Mouse (Mus musculus) E14TG2a.4 (cell line): ENCODE measurements around the gene Grm2.
"Not testable (repeated sequence)": the region's sequence is repeated elsewhere in the genome, so short reads cannot be mapped to it uniquely, and the experiment has no call there.

ENCODE experiments used
- H3K27me3 ChIP-seq: 2 replicates; pipeline ENCODE4 v1.6.1; 2014; ENCODE audit warnings: low read length, control low read depth; ENCODE audit not compliant: insufficient read depth
- H3K36me3 ChIP-seq: 2 replicates; pipeline ENCODE4 v1.6.1; 2014; ENCODE audit warnings: low read length, control low read depth; ENCODE audit not compliant: insufficient read depth
- H3K4me1 ChIP-seq: replicated peaks from 2 replicates; pipeline ENCODE4 v1.6.1; 2014; ENCODE audit warnings: low read depth, low read length, control low read depth
- H3K4me3 ChIP-seq: replicated peaks from 2 replicates; pipeline ENCODE4 v1.5.1; 2014; ENCODE audit warnings: mild to moderate bottlenecking, low read length
- H3K9me3 ChIP-seq: 2 replicates; pipeline ENCODE4 v1.6.1; 2014; ENCODE audit warnings: low read length, control low read depth
- CTCF ChIP-seq: conservative IDR thresholded peaks from 2 replicates; pipeline ENCODE4 v1.5.1; 2014; ENCODE audit warnings: low read length
- NANOG ChIP-seq: IDR thresholded peaks from 2 replicates; pipeline ENCODE4 v1.6.1; 2014; ENCODE audit warnings: borderline replicate concordance, low read length, mixed read lengths
- POU5F1 ChIP-seq: IDR thresholded peaks from 2 replicates; pipeline ENCODE4 v1.6.1; 2014; ENCODE audit warnings: low read length, borderline replicate concordance

The Grm2 gene

GRCm38 (mm10) chr9:106643128-106643527, 12.8 kb downstream of the Grm2 start:
- Histone ChIP-seq H3K4me1 (peaks cover 49% of the 10 kb centered on the region), H3K9me3 (no peaks in the 10 kb centered on the region; the same call in 1 of the 2 replicates), H3K27me3 (peaks cover 32% of the 10 kb centered on the region), H3K36me3 (no peaks in the 10 kb centered on the region), H3K4me3 (no peak overlapping the region)
- TF ChIP-seq NANOG (no peak), POU5F1 (no peak), CTCF (peak; percentile 94)

DNA sequence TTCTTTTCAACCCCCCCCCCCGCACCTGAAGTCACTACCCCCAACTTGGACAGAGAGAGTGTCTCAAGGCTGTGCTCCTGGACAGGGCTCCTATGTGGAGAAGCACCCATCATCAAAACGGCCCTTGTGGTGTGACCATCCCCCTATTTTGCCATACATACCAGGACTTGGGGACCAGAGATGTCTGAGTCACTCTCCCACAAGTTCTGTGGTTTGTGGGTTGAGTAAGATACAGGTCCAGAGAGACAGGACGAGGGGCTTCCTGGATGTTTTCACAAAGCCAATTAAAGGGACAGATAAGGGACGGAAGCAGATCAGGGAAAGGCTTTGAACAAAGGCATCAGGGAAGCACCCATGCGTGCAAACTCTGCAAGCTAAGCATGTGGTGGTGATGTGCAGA, 14.5 kb downstream of the Grm2 start:
- Histone ChIP-seq H3K9me3 (no peaks in the 10 kb centered on the region), H3K27me3 (peaks cover 17% of the 10 kb centered on the region), H3K4me3 (no peak overlapping the region), H3K36me3 (no peaks in the 10 kb centered on the region), H3K4me1 (peaks cover 32% of the 10 kb centered on the region)
- no peak for TF ChIP-seq NANOG

GRCm38 (mm10) chr9:106638154-106638553, 17.7 kb downstream of the Grm2 start:
- Histone ChIP-seq H3K9me3 (no peaks in the 10 kb centered on the region), H3K27me3 (0 out of 2 replicates have a peak, but pooled peaks cover 5% of the 10 kb centered on the region), H3K36me3 (no peaks in the 10 kb centered on the region), H3K4me3 (no peak overlapping the region), H3K4me1 (peaks cover 4% of the 10 kb centered on the region; the same call in 1 of the 2 replicates)
- no peak for TF ChIP-seq NANOG
- TF ChIP-seq POU5F1, result no peak
- TF ChIP-seq CTCF, result no peak

GRCm38 (mm10) chr9:106632185-106632584, 23.7 kb downstream of the Grm2 start:
- Histone ChIP-seq H3K9me3 (peaks cover 3% of the 10 kb centered on the region; the same call in 1 of the 2 replicates), H3K27me3 (no peaks in the 10 kb centered on the region), H3K4me3 (no peak overlapping the region), H3K36me3 (no peaks in the 10 kb centered on the region), H3K4me1 (peaks cover 11% of the 10 kb centered on the region)
- TF ChIP-seq POU5F1 (no peak), NANOG (no peak), CTCF (no peak)

GRCm38 (mm10) chr9:106627796-106628195, 28.1 kb downstream of the Grm2 start:
- Histone ChIP-seq H3K4me3 (0 out of 2 replicates have a peak overlapping the region, but pooled peaks have one; percentile 58), H3K4me1 (peaks cover 16% of the 10 kb centered on the region)
- not testable (repeated sequence) for H3K9me3 ChIP-seq, H3K36me3 ChIP-seq, H3K27me3 ChIP-seq

GRCm38 (mm10) chr9:106626282-106626681, 29.6 kb downstream of the Grm2 start, which contains the start of gene Iqcf6:
TSS of gene Iqcf6 (plus strand) at chr9:106626582.
- Histone ChIP-seq H3K36me3 (no peaks in the 10 kb centered on the region), H3K4me1 (peaks cover 16% of the 10 kb centered on the region), H3K27me3 (0 out of 2 replicates have a peak, but pooled peaks cover 6% of the 10 kb centered on the region), H3K4me3 (peak within 1 kb of the TSS; percentile 58), H3K9me3 (peaks cover 3% of the 10 kb centered on the region; the same call in 1 of the 2 replicates)
- TF ChIP-seq NANOG (no peak), POU5F1 (no peak), CTCF (no peak)

GRCm38 (mm10) chr9:106617496-106617895, 38.4 kb downstream of the Grm2 start:
- 0 out of 2 replicates have a peak, but pooled peaks cover 4% of the 10 kb centered on the region for H3K27me3 ChIP-seq
- peaks cover 12% of the 10 kb centered on the region for H3K4me1 ChIP-seq
- H3K4me3 ChIP-seq, result no peak overlapping the region
- TF ChIP-seq CTCF (no peak), POU5F1 (no peak), NANOG (no peak)
- H3K36me3 ChIP-seq, result no peaks in the 10 kb centered on the region
- no peaks in the 10 kb centered on the region for H3K9me3 ChIP-seq

DNA sequence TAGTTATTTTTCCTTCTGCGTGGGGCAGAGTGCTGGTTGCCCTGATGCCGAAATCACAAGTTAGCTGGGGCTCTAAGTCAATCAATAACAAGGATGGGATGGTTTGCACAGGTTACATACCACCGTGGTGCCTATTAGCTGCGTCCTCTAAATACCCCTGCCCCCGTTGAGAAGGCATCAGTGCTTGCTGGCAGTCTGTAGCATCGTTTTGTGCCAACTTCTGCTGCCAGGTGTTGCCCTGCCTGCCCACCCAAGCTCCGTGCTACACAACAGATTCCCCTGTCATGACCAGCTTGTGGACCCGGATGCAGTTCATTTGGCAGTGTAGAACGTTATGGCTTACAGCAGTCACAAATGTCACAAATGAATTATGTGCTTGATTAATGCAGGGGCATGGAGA, 39.6 kb downstream of the Grm2 start:
- Histone ChIP-seq H3K9me3 (no peaks in the 10 kb centered on the region), H3K4me3 (no peak overlapping the region), H3K36me3 (no peaks in the 10 kb centered on the region), H3K27me3 (0 out of 2 replicates have a peak, but pooled peaks cover 4% of the 10 kb centered on the region), H3K4me1 (peaks cover 12% of the 10 kb centered on the region)
- no peak for TF ChIP-seq POU5F1
- TF ChIP-seq CTCF, result no peak
- TF ChIP-seq NANOG, result no peak

GRCm38 (mm10) chr9:106614616-106615015, 41.3 kb downstream of the Grm2 start:
- Histone ChIP-seq H3K36me3 (no peaks in the 10 kb centered on the region), H3K9me3 (no peaks in the 10 kb centered on the region), H3K4me3 (no peak overlapping the region), H3K27me3 (0 out of 2 replicates have a peak, but pooled peaks cover 4% of the 10 kb centered on the region), H3K4me1 (peaks cover 12% of the 10 kb centered on the region)
- TF ChIP-seq NANOG (no peak), POU5F1 (no peak), CTCF (no peak)

- Histone ChIP-seq H3K9me3 (no peaks in the 10 kb centered on the region), H3K4me1 (peaks cover 12% of the 10 kb centered on the region), H3K4me3 (no peak overlapping the region), H3K36me3 (no peaks in the 10 kb centered on the region), H3K27me3 (0 out of 2 replicates have a peak, but pooled peaks cover 4% of the 10 kb centered on the region)
- TF ChIP-seq POU5F1, result no peak
- TF ChIP-seq NANOG, result no peak
- no peak for TF ChIP-seq CTCF
Observed at GRCm38 (mm10) chr9:106613951-106614350, 41.9 kb downstream of the Grm2 start.
